Mouse (Mus musculus) embryonic facial prominence, embryonic 12.5 days (tissue): Measurements from ENCODE around the gene Ccdc60. TPM values are rescaled to one million over a fixed set of nuclear protein-coding genes. Genes with fewer than 3 reads are reported as not detected.

Experiments
- ATAC-seq: fragments of 200-750 bp; cut with Nextera tagmentation; 2 replicates; pipeline ENCODE4 v1.8.0; 2017; ENCODE audit not compliant: insufficient number of reproducible peaks, insufficient read depth, low FRiP score, low TSS enrichment
- H3K27ac ChIP-seq: fragments of 300-500 bp; sonication (generic); 2 replicates; pipeline ENCODE4 v1.5.1; 2016; ENCODE audit warnings: mild to moderate bottlenecking
- H3K27me3 ChIP-seq: fragments of 300-500 bp; sonication (generic); 2 replicates; pipeline ENCODE4 v1.6.1; 2016; ENCODE audit warnings: mild to moderate bottlenecking, moderate library complexity
- H3K36me3 ChIP-seq: fragments of 300-500 bp; sonication (generic); 2 replicates; pipeline ENCODE4 v1.6.1; 2016; ENCODE audit warnings: mild to moderate bottlenecking
- H3K4me1 ChIP-seq: fragments of 300-500 bp; sonication (generic); 2 replicates; pipeline ENCODE4 v1.6.1; 2016
- H3K4me2 ChIP-seq: fragments of 300-500 bp; sonication (generic); replicated peaks from 2 replicates; pipeline ENCODE4 v1.6.1; 2016; ENCODE audit warnings: mild to moderate bottlenecking, moderate library complexity
- H3K4me3 ChIP-seq: fragments of 300-500 bp; sonication (generic); 2 replicates; pipeline ENCODE4 v1.5.1; 2016; ENCODE audit warnings: mild to moderate bottlenecking
- H3K9ac ChIP-seq: fragments of 300-500 bp; sonication (generic); 2 replicates; pipeline ENCODE4 v1.6.1; 2016; ENCODE audit warnings: mild to moderate bottlenecking, moderate library complexity
- H3K9me3 ChIP-seq: fragments of 300-500 bp; sonication (generic); 2 replicates; pipeline ENCODE4 v1.6.1; 2016; ENCODE audit warnings: mild to moderate bottlenecking, moderate library complexity
- WGBS: fragments of 180-500 bp; shearing (Covaris S2); methylation state at CpG from one replicate; pipeline ENCODE4 v1.1.7; 2016; 5-methylcytosine and 5-hydroxymethylcytosine counted together
- polyA plus RNA-seq: library from polyadenylated mRNA; unstranded; fragments of >200 nt; fragmentation: Nextera tagmentation; extraction: Ambion mirVana; gene quantifications from 2 replicates; pipeline ENCODE4 v1.2.1, GENCODE M21; 2016

The Ccdc60 gene
- polyA plus RNA-seq, 1 experiment from 2014 or later: 1.8 TPM

DNA sequence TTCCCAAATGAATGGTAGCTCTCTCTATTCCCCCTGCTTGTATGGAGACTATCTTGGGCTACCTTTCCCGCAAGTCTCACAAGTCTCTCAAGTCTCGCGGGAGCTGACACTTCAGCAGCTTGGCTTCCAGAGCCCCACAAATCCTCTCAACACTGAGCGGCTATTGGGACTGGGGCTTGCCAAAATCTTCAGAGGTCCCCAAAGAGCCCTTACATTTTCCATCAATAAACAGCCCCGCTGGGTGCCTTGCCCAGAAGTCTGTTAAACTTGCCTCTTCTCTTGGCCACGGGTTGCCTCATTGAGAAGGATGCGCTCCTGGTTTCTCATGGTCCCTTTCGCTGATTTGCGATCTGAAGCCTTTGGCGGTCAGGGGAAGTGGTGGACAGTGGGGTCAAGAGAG is 180.1 kb downstream of the Ccdc60 start:
- H3K4me3 ChIP-seq: no peak overlapping the region
- no peak overlapping the region for H3K27ac ChIP-seq
- no peaks in the 10 kb centered on the region for H3K4me1 ChIP-seq
- H3K9ac ChIP-seq: no peak overlapping the region
- H3K9me3 ChIP-seq: no peaks in the 10 kb centered on the region
- no peak for ATAC-seq
- H3K36me3 ChIP-seq: no peaks in the 10 kb centered on the region
- H3K27me3 ChIP-seq: no peaks in the 10 kb centered on the region
- 92% methylated on average over 10 of the region's 10 CpGs for WGBS
- no peak overlapping the region for H3K4me2 ChIP-seq

DNA sequence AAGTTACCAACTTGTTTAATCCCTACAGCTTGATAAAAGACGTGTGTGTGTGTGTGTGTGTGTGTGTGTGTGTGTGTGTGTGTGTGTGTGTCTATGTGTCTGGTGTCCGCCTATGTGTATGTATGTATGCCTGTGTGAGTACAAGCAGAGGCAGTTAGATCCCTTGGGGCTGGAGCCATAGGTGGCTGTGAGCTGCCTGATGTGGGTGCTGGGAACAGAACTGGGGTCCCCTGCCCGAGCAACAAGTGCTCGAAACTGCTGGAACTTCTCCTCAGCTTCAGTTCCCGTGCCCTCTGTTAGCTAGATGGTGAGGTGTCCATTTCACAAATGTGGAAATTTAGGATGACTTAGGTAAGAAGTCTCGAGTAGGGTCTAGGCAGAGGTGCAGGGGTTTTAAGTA is 204.6 kb downstream of the Ccdc60 start:
- no peaks in the 10 kb centered on the region for H3K4me1 ChIP-seq
- H3K9me3 ChIP-seq: no peaks in the 10 kb centered on the region
- H3K4me3 ChIP-seq: no peak overlapping the region
- no peak for ATAC-seq
- no peak overlapping the region for H3K4me2 ChIP-seq
- no peaks in the 10 kb centered on the region for H3K36me3 ChIP-seq
- H3K9ac ChIP-seq: no peak overlapping the region
- no peak overlapping the region for H3K27ac ChIP-seq
- peaks cover 28% of the 10 kb centered on the region for H3K27me3 ChIP-seq
- 90% methylated on average over 6 of the region's 6 CpGs for WGBS

DNA sequence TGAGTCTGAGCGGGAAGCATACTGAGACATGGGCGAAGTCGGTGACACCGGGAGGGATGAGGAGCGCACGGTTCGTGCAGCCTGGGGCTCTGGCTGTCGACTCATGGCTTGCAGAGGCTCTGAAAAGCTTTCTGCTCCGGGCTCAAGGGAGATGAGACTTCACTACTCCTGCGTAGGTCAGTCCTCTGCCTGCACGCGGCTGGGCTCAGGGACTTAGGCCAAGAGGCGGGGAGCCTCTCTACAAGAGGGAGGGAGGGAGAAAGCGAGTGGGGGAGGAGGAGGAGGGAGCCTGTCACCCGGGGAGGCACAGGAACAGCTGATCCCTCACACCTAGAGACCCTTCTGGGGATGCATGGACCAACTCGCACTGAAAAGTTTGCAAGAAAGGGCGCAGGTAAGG is 205.7 kb downstream of the Ccdc60 start, which contains the start of gene Tmem233:
Gene Tmem233, minus strand, starts transcription at position 164 of the 400 bp plus-strand sequence.
- ATAC-seq: no peak
- no peaks in the 10 kb centered on the region for H3K4me1 ChIP-seq
- no peak within 1 kb of the TSS for H3K27ac ChIP-seq
- no peak within 1 kb of the TSS for H3K4me2 ChIP-seq
- peaks cover 28% of the 10 kb centered on the region for H3K27me3 ChIP-seq
- H3K4me3 ChIP-seq: no peak within 1 kb of the TSS
- H3K9ac ChIP-seq: no peak within 1 kb of the TSS
- H3K9me3 ChIP-seq: no peaks in the 10 kb centered on the region
- no peaks in the 10 kb centered on the region for H3K36me3 ChIP-seq
- WGBS: 14% methylated on average over 17 of the region's 17 CpGs

DNA sequence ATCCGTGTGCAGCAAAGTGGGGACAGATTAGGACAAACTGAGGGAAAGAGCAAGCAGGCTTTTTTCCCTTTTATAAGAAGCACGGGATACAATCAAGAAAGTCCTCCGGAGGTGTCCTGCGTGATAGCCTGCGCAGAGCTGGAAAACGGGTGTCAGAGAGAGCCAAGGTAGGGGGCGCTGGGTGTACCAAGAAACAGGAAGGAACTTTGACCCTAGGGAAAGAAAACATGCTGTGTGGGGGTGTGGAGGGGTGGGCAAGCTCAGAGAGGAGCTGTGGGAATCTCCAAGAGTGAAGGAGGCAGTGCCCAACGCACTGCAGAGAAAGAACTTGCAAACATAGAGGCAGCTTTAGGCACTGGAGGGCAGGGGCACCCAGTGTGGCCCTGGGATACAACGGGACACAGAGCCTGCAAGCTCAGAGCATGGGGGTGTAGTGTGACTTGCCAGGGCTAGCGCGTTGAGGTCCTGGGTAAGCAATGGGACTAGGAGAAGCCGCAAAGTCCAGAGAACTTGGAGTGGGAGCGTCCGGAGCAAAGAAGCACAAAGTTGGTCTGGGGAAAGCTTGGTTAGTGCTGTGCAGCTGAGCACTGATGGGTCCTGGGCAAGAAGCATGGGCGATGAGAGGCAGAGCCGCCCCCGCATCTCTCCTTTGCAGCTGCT is 206.4 kb downstream of the Ccdc60 start:
- Histone ChIP-seq H3K4me2 (no peak overlapping the region), H3K4me3 (no peak overlapping the region)
- no peak for ATAC-seq

DNA sequence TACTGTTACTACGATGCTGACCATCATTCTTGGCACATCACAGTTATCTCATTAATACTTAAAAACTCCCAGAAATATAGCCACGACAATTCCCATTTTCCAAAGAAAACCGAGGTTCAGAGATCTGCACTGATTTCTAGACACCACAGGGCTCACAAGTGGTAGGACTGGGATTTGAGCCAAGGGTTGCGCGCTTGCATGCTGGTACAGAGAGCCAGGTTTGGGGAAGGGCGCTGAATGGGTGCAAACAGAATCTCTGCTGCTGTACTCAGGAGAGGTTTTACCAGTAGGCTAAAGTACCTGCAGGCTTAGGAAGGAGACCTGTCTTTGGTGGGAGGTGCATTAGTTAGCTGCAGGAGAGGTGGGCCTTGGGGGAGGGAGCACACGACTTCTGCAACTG is 207.2 kb downstream of the Ccdc60 start:
- Histone ChIP-seq H3K4me1 (no peaks in the 10 kb centered on the region), H3K9ac (no peak overlapping the region), H3K36me3 (no peaks in the 10 kb centered on the region), H3K27ac (no peak overlapping the region), H3K9me3 (no peaks in the 10 kb centered on the region), H3K27me3 (peaks cover 28% of the 10 kb centered on the region), H3K4me3 (no peak overlapping the region), H3K4me2 (no peak overlapping the region)
- WGBS: 80% methylated on average over 7 of the region's 7 CpGs
- ATAC-seq: no peak

More for the DNA sequence above, 206.4 kb downstream of the Ccdc60 start:
- H3K9me3 ChIP-seq: no peaks in the 10 kb centered on the region
- H3K4me1 ChIP-seq: no peaks in the 10 kb centered on the region
- 27% methylated on average over 17 of the region's 17 CpGs for WGBS
- no peak overlapping the region for H3K27ac ChIP-seq
- H3K9ac ChIP-seq: no peak overlapping the region
- H3K36me3 ChIP-seq: no peaks in the 10 kb centered on the region
- H3K27me3 ChIP-seq: peaks cover 28% of the 10 kb centered on the region

DNA sequence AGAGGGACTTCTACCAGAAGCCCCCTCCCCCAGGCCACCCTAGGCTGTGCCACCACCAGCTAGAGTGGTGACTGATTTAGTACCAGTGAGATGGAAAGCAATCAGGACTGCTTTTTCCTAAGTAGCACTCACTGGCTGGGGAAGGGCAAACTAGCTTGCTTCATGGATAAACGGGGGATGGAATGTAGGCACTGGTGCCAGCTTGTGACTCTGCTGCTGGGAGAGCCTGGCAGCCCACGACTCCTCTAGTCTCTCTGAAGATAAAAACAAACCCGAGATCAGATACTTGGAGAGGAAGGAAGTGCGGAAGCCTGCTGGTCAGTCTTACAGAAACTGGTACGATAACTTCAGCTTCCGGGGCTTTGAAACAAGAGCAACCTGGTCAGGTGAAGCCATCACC is 208.0 kb downstream of the Ccdc60 start:
- Histone ChIP-seq H3K4me3 (no peak overlapping the region), H3K4me2 (no peak overlapping the region), H3K4me1 (no peaks in the 10 kb centered on the region), H3K9ac (no peak overlapping the region), H3K9me3 (no peaks in the 10 kb centered on the region), H3K36me3 (no peaks in the 10 kb centered on the region), H3K27me3 (peaks cover 28% of the 10 kb centered on the region), H3K27ac (no peak overlapping the region)
- no peak for ATAC-seq
- 74% methylated on average over 6 of the region's 6 CpGs for WGBS

Other genes starting within 250 kb of the Ccdc60 start
- not detected in 2 replicates for gene Tmem233, start 205.7 kb downstream of the Ccdc60 start, polyA plus RNA-seq
- gene Hspb8, start 133.9 kb upstream of the Ccdc60 start, polyA plus RNA-seq: 7.5 and 8.1 TPM in 2 replicates